Mouse (Mus musculus): ENCODE data around the gene Lamtor4.

Lamtor4 gene

DNA sequence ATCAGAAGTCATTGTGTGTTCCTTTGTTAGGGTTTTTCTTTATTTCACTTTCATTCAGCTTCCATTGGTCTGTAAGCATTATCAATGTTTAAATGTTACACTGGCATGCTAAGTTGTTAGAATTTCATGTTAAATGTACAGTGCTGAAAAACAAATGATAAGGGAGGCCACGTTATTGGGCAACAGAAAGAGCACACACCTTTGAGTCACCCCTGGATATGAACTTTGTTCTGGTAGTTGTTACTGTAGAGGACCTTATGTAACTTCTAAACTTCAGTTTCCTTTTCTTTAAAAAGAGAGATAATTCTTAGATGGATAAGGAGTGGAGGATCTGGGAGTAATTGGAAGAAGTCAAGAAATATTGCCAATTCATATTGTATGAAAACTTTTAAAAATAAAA is 36.4 kb downstream of the Lamtor4 start:
- DNase-seq (ENCODE audit: low read depth, low spot score) = no peak

DNA sequence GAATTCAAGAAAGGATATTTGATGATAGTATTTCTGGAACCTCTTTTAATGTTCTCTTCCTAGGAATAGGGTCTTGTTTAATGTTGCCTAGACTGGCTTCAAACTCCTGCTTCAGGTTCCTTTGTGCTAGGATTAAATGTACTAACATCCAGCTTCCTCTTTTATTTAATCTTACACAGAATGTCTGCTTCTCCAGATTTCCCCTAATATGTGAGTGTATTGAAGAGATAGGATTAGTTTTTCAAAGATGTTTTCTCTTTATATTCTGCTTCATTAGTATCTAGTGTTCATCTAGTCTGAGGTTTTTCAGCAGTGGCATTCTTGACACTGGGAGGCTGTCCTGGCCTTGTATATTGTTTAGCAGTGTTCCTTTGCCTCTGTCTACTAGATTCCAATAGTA is 38.9 kb downstream of the Lamtor4 start:
- DNase-seq (ENCODE audit: low read depth, low spot score) = no peak

GRCm38 (mm10) chr5:138299613-138300012 is 44.3 kb downstream of the Lamtor4 start:
- no peak for DNase-seq (ENCODE audit: low read depth, low spot score)

Measured in 3T3-L1 (cell line).